ENCODE assay signal across 8 mouse cellular contexts in the genomic region with DNA sequence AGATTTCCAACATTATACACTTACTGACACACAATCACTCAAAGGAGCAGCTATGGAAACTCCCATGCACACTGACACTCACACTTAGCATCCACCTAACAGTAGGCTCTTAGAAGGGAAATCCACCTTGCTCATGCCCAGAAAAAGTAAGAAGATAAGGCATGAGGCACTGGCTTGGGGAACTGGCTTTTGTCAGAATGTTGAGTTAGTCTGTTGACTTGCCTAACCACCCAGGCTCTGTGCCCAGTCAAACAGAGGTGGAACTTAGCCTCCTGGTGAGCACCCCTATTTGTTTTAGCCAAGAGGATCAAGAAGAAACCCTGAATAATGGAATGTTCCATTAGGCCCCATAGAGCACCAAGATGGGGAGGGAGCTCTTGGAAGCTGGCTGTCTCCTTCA. TPM values are rescaled to one million over a fixed set of nuclear protein-coding genes. Genes with fewer than 3 reads are reported as not detected.
DNase-seq lines count a peak whose midpoint lies in the region; ATAC-seq and TF ChIP-seq lines count a peak whose summit lies in the region.

No protein-coding gene starts in this region.

- no peak overlapping the region for H3K4me2 ChIP-seq in embryonic facial prominence, embryonic 12.5 days (replicated peaks)
- peak overlapping the region; percentile 81 for H3K4me2 ChIP-seq in heart, embryonic 14.5 days (ENCODE audit: low read length)
- no peak overlapping the region for H3K4me2 ChIP-seq in forebrain, embryonic 12.5 days

- no peak for ATAC-seq in embryonic facial prominence, embryonic 12.5 days (ENCODE audit: insufficient number of reproducible peaks, insufficient read depth, low FRiP score, low TSS enrichment)
- no peak for ATAC-seq in heart, embryonic 14.5 days (ENCODE audit: insufficient number of reproducible peaks, insufficient read depth, low FRiP score, low read depth)
- ATAC-seq in forebrain, embryonic 12.5 days (ENCODE audit: low FRiP score), result no peak

- H3K9ac ChIP-seq in embryonic facial prominence, embryonic 12.5 days, result no peak overlapping the region
- peak overlapping the region; percentile 93 for H3K9ac ChIP-seq in heart, embryonic 14.5 days (ENCODE audit: low read length)
- H3K9ac ChIP-seq in forebrain, embryonic 12.5 days, result no peak overlapping the region

- H3K36me3 ChIP-seq in embryonic facial prominence, embryonic 12.5 days, result no peaks in the 10 kb centered on the region
- no peaks in the 10 kb centered on the region for H3K36me3 ChIP-seq in embryonic facial prominence, embryonic 10.5 days (replicated peaks)
- H3K36me3 ChIP-seq in heart, embryonic 14.5 days (ENCODE audit: control insufficient read depth, insufficient read depth, low read length), result peaks cover 22% of the 10 kb centered on the region
- no peaks in the 10 kb centered on the region for H3K36me3 ChIP-seq in forebrain, embryonic 12.5 days (replicated peaks)

- TF ChIP-seq POLR2A in lung, adult 2 months (IDR thresholded peaks at IDR 0.05; ENCODE audit: borderline replicate concordance, extremely low read depth, low read depth, low read length), result no peak
- no peak for TF ChIP-seq POLR2A in olfactory bulb, adult 2 months (IDR thresholded peaks at IDR 0.05; ENCODE audit: insufficient read depth, low read depth, low read length)

- no peak for DNase-seq in embryonic facial prominence, embryonic 10.5 days (ENCODE audit: low spot score)
- DNase-seq in lung, adult 2 months, result peak; percentile 8
- no peak for DNase-seq in lung, postnatal 10 days
- no peak for DNase-seq in embryo, embryonic 10 days (ENCODE audit: low spot score)

- TF ChIP-seq CTCF in lung, adult 2 months (IDR thresholded peaks at IDR 0.05; ENCODE audit: insufficient read depth, low read length), result no peak
- no peak for TF ChIP-seq CTCF in olfactory bulb, adult 2 months (IDR thresholded peaks at IDR 0.05; ENCODE audit: insufficient read depth, low read depth, low read length)

- no peak overlapping the region for H3K27ac ChIP-seq in embryonic facial prominence, embryonic 12.5 days
- H3K27ac ChIP-seq in embryonic facial prominence, embryonic 10.5 days (replicated peaks), result no peak overlapping the region
- H3K27ac ChIP-seq in heart, embryonic 14.5 days (replicated peaks in 1 of 2; ENCODE audit: control insufficient read depth in 1 of 2, insufficient read depth in 1 of 2, low read depth in 2 of 2, low read length in 2 of 2), result peak overlapping the region; percentile 91 to 97
- no peak overlapping the region; the same call in 1 of the 2 replicates for H3K27ac ChIP-seq in olfactory bulb, adult 2 months (ENCODE audit: insufficient read depth, low read depth, low read length)
- no peak overlapping the region for H3K27ac ChIP-seq in forebrain, embryonic 12.5 days

- no peaks in the 10 kb centered on the region for H3K9me3 ChIP-seq in embryonic facial prominence, embryonic 12.5 days
- no peaks in the 10 kb centered on the region for H3K9me3 ChIP-seq in embryonic facial prominence, embryonic 10.5 days
- no peaks in the 10 kb centered on the region for H3K9me3 ChIP-seq in heart, embryonic 14.5 days (ENCODE audit: control insufficient read depth, low read length)
- H3K9me3 ChIP-seq in forebrain, embryonic 12.5 days, result no peaks in the 10 kb centered on the region

- 0 out of 2 replicates have a peak overlapping the region, but pooled peaks have one; percentile 38 for H3K4me3 ChIP-seq in embryonic facial prominence, embryonic 12.5 days
- no peak overlapping the region for H3K4me3 ChIP-seq in embryonic facial prominence, embryonic 10.5 days
- H3K4me3 ChIP-seq in lung, adult 2 months (replicated peaks; ENCODE audit: extremely low read depth, low read depth, low read length), result no peak overlapping the region
- peak overlapping the region; percentile 72 to 84 for H3K4me3 ChIP-seq in heart, embryonic 14.5 days (ENCODE audit: control insufficient read depth in 1 of 2, insufficient read depth in 1 of 2, low read depth in 1 of 2, low read length in 2 of 2)
- H3K4me3 ChIP-seq in olfactory bulb, adult 2 months (ENCODE audit: insufficient read depth, low read depth, low read length), result peak overlapping the region; percentile 9; the same call in 1 of the 2 replicates
- H3K4me3 ChIP-seq in forebrain, embryonic 12.5 days (replicated peaks), result no peak overlapping the region

- H3K4me1 ChIP-seq in embryonic facial prominence, embryonic 12.5 days, result 0 out of 2 replicates have a peak, but pooled peaks cover 7% of the 10 kb centered on the region
- peaks cover 14% of the 10 kb centered on the region for H3K4me1 ChIP-seq in embryonic facial prominence, embryonic 10.5 days
- H3K4me1 ChIP-seq in lung, adult 2 months (ENCODE audit: control insufficient read depth, insufficient read depth, low read length), result no peaks in the 10 kb centered on the region
- H3K4me1 ChIP-seq in heart, embryonic 14.5 days (ENCODE audit: control insufficient read depth in 2 of 2, insufficient read depth in 2 of 2, low read length in 2 of 2), result peaks cover 0 to 12% of the 10 kb centered on the region in 2 experiments; a peak in 2 of 4 replicates
- peaks cover 12% of the 10 kb centered on the region for H3K4me1 ChIP-seq in olfactory bulb, adult 2 months (ENCODE audit: control insufficient read depth, insufficient read depth, low read length)
- H3K4me1 ChIP-seq in forebrain, embryonic 12.5 days, result no peaks in the 10 kb centered on the region

- no peaks in the 10 kb centered on the region for H3K27me3 ChIP-seq in embryonic facial prominence, embryonic 12.5 days
- peaks cover 5% of the 10 kb centered on the region; the same call in 1 of the 2 replicates for H3K27me3 ChIP-seq in embryonic facial prominence, embryonic 10.5 days (replicated peaks; ENCODE audit: low read depth, poor library complexity, severe bottlenecking)
- H3K27me3 ChIP-seq in heart, embryonic 14.5 days (ENCODE audit: control insufficient read depth, insufficient read depth, low read length), result no peaks in the 10 kb centered on the region
- 0 out of 2 replicates have a peak, but pooled peaks cover 4% of the 10 kb centered on the region for H3K27me3 ChIP-seq in forebrain, embryonic 12.5 days

RNA-seq across cellular contexts. Expression of gene Actn2, which starts 1.1 kb away (rescaled TPM):
- polyA plus RNA-seq in embryonic facial prominence, embryonic 12.5 days (2016; fragmentation: Nextera tagmentation; extraction: Ambion mirVana), result 33.6 and 36.1 TPM in 2 replicates
- 1.5 and 3.0 TPM in 2 replicates for polyA plus RNA-seq in embryonic facial prominence, embryonic 10.5 days (2016; fragmentation: Nextera tagmentation; extraction: Ambion mirVana)
- polyA plus RNA-seq in lung, adult 2 months (2012; rRNA removed), result 40.0 and 61.4 TPM in 2 replicates
- 1,376 and 1,533 TPM in 2 replicates for polyA plus RNA-seq in heart, embryonic 14.5 days (2014; fragmentation: Nextera tagmentation; extraction: Ambion mirVana)
- polyA plus RNA-seq in olfactory bulb, adult 2 months (2012; ENCODE audit: insufficient read depth, insufficient read length, low replicate concordance, missing spikeins), result not detected in 2 replicates
- 0.79 and 1.6 TPM in 2 replicates for polyA plus RNA-seq in forebrain, embryonic 12.5 days (2016; fragmentation: Nextera tagmentation; extraction: Ambion mirVana)

RNA-seq across cellular contexts. Expression of gene Heatr1, which starts 55.4 kb away (rescaled TPM):
- polyA plus RNA-seq in embryonic facial prominence, embryonic 12.5 days (2016; fragmentation: Nextera tagmentation; extraction: Ambion mirVana), result 28.9 and 29.3 TPM in 2 replicates
- polyA plus RNA-seq in embryonic facial prominence, embryonic 10.5 days (2016; fragmentation: Nextera tagmentation; extraction: Ambion mirVana), result 40.7 and 44.4 TPM in 2 replicates
- 21.6 and 23.5 TPM in 2 replicates for polyA plus RNA-seq in lung, adult 2 months (2012; rRNA removed)
- 9.9 and 12.0 TPM in 2 replicates for polyA plus RNA-seq in heart, embryonic 14.5 days (2014; fragmentation: Nextera tagmentation; extraction: Ambion mirVana)
- not detected in 2 replicates for polyA plus RNA-seq in olfactory bulb, adult 2 months (2012; ENCODE audit: insufficient read depth, insufficient read length, low replicate concordance, missing spikeins)
- 33.7 and 34.0 TPM in 2 replicates for polyA plus RNA-seq in forebrain, embryonic 12.5 days (2016; fragmentation: Nextera tagmentation; extraction: Ambion mirVana)

Comparison
In these comparisons a context has a peak if more than half of its experiments do, and no peak if none do; other contexts are left out.
1. H3K4me3 ChIP-seq: peak in embryonic facial prominence, embryonic 12.5 days (single experiment), heart, embryonic 14.5 days (2 of 2) and olfactory bulb, adult 2 months (single experiment); none in embryonic facial prominence, embryonic 10.5 days (single experiment), lung, adult 2 months (single experiment) and forebrain, embryonic 12.5 days (single experiment).
2. H3K27ac ChIP-seq: peak in heart, embryonic 14.5 days (2 of 2); none in embryonic facial prominence, embryonic 12.5 days (single experiment), embryonic facial prominence, embryonic 10.5 days (single experiment), olfactory bulb, adult 2 months (single experiment) and forebrain, embryonic 12.5 days (single experiment).
3. RNA of gene Actn2, which starts 1.1 kb away (polyA plus RNA-seq): 1,376 to 1,533 TPM in heart, embryonic 14.5 days; 40.0 to 61.4 TPM in lung, adult 2 months, 33.6 to 36.1 TPM in embryonic facial prominence, embryonic 12.5 days, 0.79 to 1.6 TPM in forebrain, embryonic 12.5 days, 1.5 to 3.0 TPM in embryonic facial prominence, embryonic 10.5 days and not detected in olfactory bulb, adult 2 months; every median in the first group is over 10 times any median in the second.
4. RNA of gene Heatr1, which starts 55.4 kb away (polyA plus RNA-seq): 40.7 to 44.4 TPM in embryonic facial prominence, embryonic 10.5 days, 33.7 to 34.0 TPM in forebrain, embryonic 12.5 days, 28.9 to 29.3 TPM in embryonic facial prominence, embryonic 12.5 days, 21.6 to 23.5 TPM in lung, adult 2 months and 9.9 to 12.0 TPM in heart, embryonic 14.5 days; not detected in olfactory bulb, adult 2 months; every median in the first group is over 10 times any median in the second.